Mouse (Mus musculus): Measurements from ENCODE around the gene Sstr3. TPM values are rescaled to one million over a fixed set of nuclear protein-coding genes. Genes with fewer than 3 reads are reported as not detected.

Gene Sstr3
- polyA plus RNA-seq, 1 experiment from 2014 or later = 0.10 TPM

GRCm38 (mm10) chr15:78529428-78529990 lies 15.0 kb downstream of the Sstr3 start:
- H3K27ac ChIP-seq (ENCODE audit: low read depth, low read length) = peak overlapping the region; percentile 61
- TF ChIP-seq CTCF (IDR thresholded peaks at IDR 0.05; ENCODE audit: low read depth) = no peak
- H3K36me3 ChIP-seq (ENCODE audit: control insufficient read depth, insufficient read depth) = no peaks in the 10 kb centered on the region; the same call in 1 of the 2 replicates
- peak overlapping the region; percentile 24 for H3K4me3 ChIP-seq (ENCODE audit: low read depth, low read length)
- 0 out of 2 replicates have a peak, but pooled peaks cover 6% of the 10 kb centered on the region for H3K4me1 ChIP-seq (replicated peaks; ENCODE audit: control insufficient read depth, insufficient read depth, low read length)
- no peak for ATAC-seq
- no peaks in the 10 kb centered on the region for H3K27me3 ChIP-seq (replicated peaks; ENCODE audit: control insufficient read depth, insufficient read depth, low read length)
- H3K4me2 ChIP-seq (replicated peaks; ENCODE audit: low read depth) = peak overlapping the region; percentile 48
- H3K9ac ChIP-seq (ENCODE audit: low read depth, low read length) = 0 out of 2 replicates have a peak overlapping the region, but pooled peaks have one; percentile 38
- 10% methylated on average over 14 of the region's 15 CpGs for WGBS
- no peaks in the 10 kb centered on the region for H3K9me3 ChIP-seq (ENCODE audit: control insufficient read depth)

GRCm38 (mm10) chr15:78528726-78529411 lies 15.6 kb downstream of the Sstr3 start:
- ATAC-seq = no peak
- peak overlapping the region; percentile 61 for H3K27ac ChIP-seq (ENCODE audit: low read depth, low read length)
- H3K27me3 ChIP-seq (replicated peaks; ENCODE audit: control insufficient read depth, insufficient read depth, low read length) = no peaks in the 10 kb centered on the region
- peak overlapping the region; percentile 24 for H3K4me3 ChIP-seq (ENCODE audit: low read depth, low read length)
- 0 out of 2 replicates have a peak overlapping the region, but pooled peaks have one; percentile 38 for H3K9ac ChIP-seq (ENCODE audit: low read depth, low read length)
- H3K36me3 ChIP-seq (ENCODE audit: control insufficient read depth, insufficient read depth) = no peaks in the 10 kb centered on the region; the same call in 1 of the 2 replicates
- no peak for TF ChIP-seq CTCF (IDR thresholded peaks at IDR 0.05; ENCODE audit: low read depth)
- H3K9me3 ChIP-seq (ENCODE audit: control insufficient read depth) = no peaks in the 10 kb centered on the region
- 38% methylated on average over 11 of the region's 11 CpGs for WGBS
- peak overlapping the region; percentile 48 for H3K4me2 ChIP-seq (replicated peaks; ENCODE audit: low read depth)
- no peaks in the 10 kb centered on the region for H3K4me1 ChIP-seq (replicated peaks; ENCODE audit: control insufficient read depth, insufficient read depth, low read length)

GRCm38 (mm10) chr15:78527973-78528372 lies 16.5 kb downstream of the Sstr3 start:
- H3K27me3 ChIP-seq (replicated peaks; ENCODE audit: control insufficient read depth, insufficient read depth, low read length) = no peaks in the 10 kb centered on the region
- no peaks in the 10 kb centered on the region for H3K9me3 ChIP-seq (ENCODE audit: control insufficient read depth)
- no peak for ATAC-seq
- H3K4me1 ChIP-seq (replicated peaks; ENCODE audit: control insufficient read depth, insufficient read depth, low read length) = no peaks in the 10 kb centered on the region
- 78% methylated on average over 7 of the region's 7 CpGs for WGBS
- H3K9ac ChIP-seq (ENCODE audit: low read depth, low read length) = no peak overlapping the region
- H3K4me3 ChIP-seq (ENCODE audit: low read depth, low read length) = no peak overlapping the region
- 0 out of 2 replicates have a peak overlapping the region, but pooled peaks have one; percentile 48 for H3K4me2 ChIP-seq (replicated peaks; ENCODE audit: low read depth)
- no peak overlapping the region for H3K27ac ChIP-seq (ENCODE audit: low read depth, low read length)
- no peaks in the 10 kb centered on the region; the same call in 1 of the 2 replicates for H3K36me3 ChIP-seq (ENCODE audit: control insufficient read depth, insufficient read depth)
- TF ChIP-seq CTCF (IDR thresholded peaks at IDR 0.05; ENCODE audit: low read depth) = no peak

- no peak overlapping the region for H3K4me2 ChIP-seq (replicated peaks; ENCODE audit: low read depth)
- WGBS = 85% methylated on average over 5 of the region's 5 CpGs
- no peak overlapping the region for H3K9ac ChIP-seq (ENCODE audit: low read depth, low read length)
- no peaks in the 10 kb centered on the region; the same call in 1 of the 2 replicates for H3K36me3 ChIP-seq (ENCODE audit: control insufficient read depth, insufficient read depth)
- no peak for ATAC-seq
- H3K27ac ChIP-seq (ENCODE audit: low read depth, low read length) = no peak overlapping the region
- no peaks in the 10 kb centered on the region for H3K4me1 ChIP-seq (replicated peaks; ENCODE audit: control insufficient read depth, insufficient read depth, low read length)
- no peak overlapping the region for H3K4me3 ChIP-seq (ENCODE audit: low read depth, low read length)
- TF ChIP-seq CTCF (IDR thresholded peaks at IDR 0.05; ENCODE audit: low read depth) = no peak
- H3K27me3 ChIP-seq (replicated peaks; ENCODE audit: control insufficient read depth, insufficient read depth, low read length) = no peaks in the 10 kb centered on the region
- H3K9me3 ChIP-seq (ENCODE audit: control insufficient read depth) = no peaks in the 10 kb centered on the region
These were observed 20.3 kb downstream of the Sstr3 start for GRCm38 (mm10) chr15:78524163-78524562.

- Histone ChIP-seq H3K36me3 (ENCODE audit: control insufficient read depth, insufficient read depth) (no peaks in the 10 kb centered on the region; the same call in 1 of the 2 replicates), H3K9ac (ENCODE audit: low read depth, low read length) (no peak overlapping the region), H3K4me2 (replicated peaks; ENCODE audit: low read depth) (no peak overlapping the region), H3K27me3 (replicated peaks; ENCODE audit: control insufficient read depth, insufficient read depth, low read length) (no peaks in the 10 kb centered on the region), H3K4me1 (replicated peaks; ENCODE audit: control insufficient read depth, insufficient read depth, low read length) (no peaks in the 10 kb centered on the region), H3K27ac (ENCODE audit: low read depth, low read length) (no peak overlapping the region), H3K4me3 (ENCODE audit: low read depth, low read length) (no peak overlapping the region), H3K9me3 (ENCODE audit: control insufficient read depth) (no peaks in the 10 kb centered on the region)
- no peak for ATAC-seq
- 73% methylated on average over 6 of the region's 6 CpGs for WGBS
- no peak for TF ChIP-seq CTCF (IDR thresholded peaks at IDR 0.05; ENCODE audit: low read depth)
These were observed 22.6 kb downstream of the Sstr3 start for GRCm38 (mm10) chr15:78521892-78522291.

GRCm38 (mm10) chr15:78521331-78521730 lies 23.2 kb downstream of the Sstr3 start:
- no peak for ATAC-seq
- Histone ChIP-seq H3K27me3 (replicated peaks; ENCODE audit: control insufficient read depth, insufficient read depth, low read length) (no peaks in the 10 kb centered on the region), H3K4me1 (replicated peaks; ENCODE audit: control insufficient read depth, insufficient read depth, low read length) (no peaks in the 10 kb centered on the region), H3K36me3 (ENCODE audit: control insufficient read depth, insufficient read depth) (no peaks in the 10 kb centered on the region; the same call in 1 of the 2 replicates), H3K9me3 (ENCODE audit: control insufficient read depth) (no peaks in the 10 kb centered on the region), H3K9ac (ENCODE audit: low read depth, low read length) (no peak overlapping the region), H3K27ac (ENCODE audit: low read depth, low read length) (no peak overlapping the region), H3K4me3 (ENCODE audit: low read depth, low read length) (no peak overlapping the region), H3K4me2 (replicated peaks; ENCODE audit: low read depth) (no peak overlapping the region)
- 69% methylated on average over 8 of the region's 8 CpGs for WGBS
- no peak for TF ChIP-seq CTCF (IDR thresholded peaks at IDR 0.05; ENCODE audit: low read depth)

Measured in intestine, postnatal 0 days (tissue).